Comparison of ENCODE assay signal across 8 mouse cellular contexts in the genomic region with DNA sequence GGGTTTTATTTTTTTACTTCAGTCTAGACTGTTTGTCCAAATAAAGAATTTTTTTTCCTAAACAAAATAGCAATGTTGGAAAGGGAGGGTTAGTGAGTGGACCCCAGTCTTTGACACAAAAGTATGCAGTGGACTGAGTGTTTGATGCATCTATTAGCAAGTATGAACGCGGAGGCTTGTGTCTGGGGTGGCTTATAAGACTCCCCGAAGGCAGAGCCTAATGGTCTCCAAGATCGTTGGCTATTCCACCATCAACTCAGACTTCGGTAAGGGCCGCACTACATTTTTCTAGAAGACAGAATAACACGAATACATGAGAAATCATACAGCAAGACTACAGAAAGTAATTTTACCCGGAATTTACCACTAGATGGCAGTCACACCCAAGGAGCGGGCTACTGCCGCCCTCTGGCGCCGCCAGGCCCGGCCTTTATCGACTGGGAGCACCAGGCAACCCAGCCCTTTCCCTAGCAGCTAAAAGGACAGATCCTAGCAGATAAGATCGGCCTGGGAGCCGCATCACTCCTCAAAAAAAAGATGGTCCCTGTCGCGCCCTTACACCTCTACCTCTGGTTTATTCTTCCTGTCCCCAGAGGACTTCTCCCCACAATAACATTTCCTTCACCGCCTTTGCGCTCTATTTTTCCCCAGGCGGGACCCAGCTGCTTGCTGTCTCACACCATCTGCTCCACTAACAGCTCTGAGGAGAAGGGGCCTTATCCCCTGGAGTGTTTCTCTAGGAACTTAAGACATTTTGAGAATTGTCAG. TPM values are rescaled to one million over a fixed set of nuclear protein-coding genes. Genes with fewer than 3 reads are reported as not detected.
DNase-seq lines count a peak whose midpoint lies in the region; ATAC-seq lines count a peak whose summit lies in the region.

No protein-coding gene starts in this region.

- peak; percentile 88 for DNase-seq in R1 (ENCODE audit: low read depth, low spot score)
- DNase-seq in cerebellum, adult 9-11 months = peak; percentile 71
- DNase-seq in frontal cortex, postnatal 14 days (ENCODE audit: low spot score in 2 of 2) = peak; percentile 25 to 67
- peak; percentile 57 to 68 for DNase-seq in layer of hippocampus, postnatal 25 days (ENCODE audit: extremely low spot score in 1 of 2, low spot score in 1 of 2)
- DNase-seq in lung, postnatal 14 days = peak; percentile 81
- peak; percentile 71 for DNase-seq in right cerebral cortex, adult 18-20 months
- peak; percentile 64 to 72 for DNase-seq in urinary bladder, postnatal 4 days (ENCODE audit: low spot score in 2 of 2)

- peaks cover 8% of the 10 kb centered on the region for H3K4me1 ChIP-seq in hindbrain, embryonic 13.5 days (replicated peaks)

- H3K9me3 ChIP-seq in hindbrain, embryonic 13.5 days = no peaks in the 10 kb centered on the region

- H3K9ac ChIP-seq in hindbrain, embryonic 13.5 days = peak overlapping the region; percentile 61

- no peak overlapping the region for H3K4me3 ChIP-seq in hindbrain, embryonic 13.5 days

- H3K27ac ChIP-seq in hindbrain, embryonic 13.5 days = no peak overlapping the region

- H3K4me2 ChIP-seq in hindbrain, embryonic 13.5 days = peak overlapping the region; percentile 43

- peak; percentile 85 for ATAC-seq in hindbrain, embryonic 13.5 days (ENCODE audit: low FRiP score)

- H3K36me3 ChIP-seq in hindbrain, embryonic 13.5 days = no peaks in the 10 kb centered on the region

- 12% methylated on average over 21 of the region's 21 CpGs for WGBS in hindbrain, embryonic 13.5 days

- 0 out of 2 replicates have a peak, but pooled peaks cover 2% of the 10 kb centered on the region for H3K27me3 ChIP-seq in hindbrain, embryonic 13.5 days

RNA-seq across cellular contexts. Expression of a gene that starts 6.0 kb away (rescaled TPM):
- polyA plus RNA-seq in hindbrain, embryonic 13.5 days (2015; fragmentation: Nextera tagmentation; extraction: Ambion mirVana) = 8.6 and 10.4 TPM in 2 replicates
- total RNA-seq in layer of hippocampus, postnatal 25 days (2021) = 1 to 10 TPM; 1.4 to 1.9 TPM

RNA-seq across cellular contexts. Expression of a gene that starts 50.6 kb away (rescaled TPM):
- polyA plus RNA-seq in hindbrain, embryonic 13.5 days (2015; fragmentation: Nextera tagmentation; extraction: Ambion mirVana) = not detected in 2 replicates
- total RNA-seq in layer of hippocampus, postnatal 25 days (2021) = not detected
